Mouse (Mus musculus): ENCODE measurements around the gene Ppm1d. TPM values are rescaled to one million over a fixed set of nuclear protein-coding genes. Genes with fewer than 3 reads are reported as not detected.

The Ppm1d gene
- polyA plus RNA-seq (2014; fragmentation: Nextera tagmentation; extraction: Ambion mirVana) = 20.8 and 24.2 TPM in 2 replicates

DNA sequence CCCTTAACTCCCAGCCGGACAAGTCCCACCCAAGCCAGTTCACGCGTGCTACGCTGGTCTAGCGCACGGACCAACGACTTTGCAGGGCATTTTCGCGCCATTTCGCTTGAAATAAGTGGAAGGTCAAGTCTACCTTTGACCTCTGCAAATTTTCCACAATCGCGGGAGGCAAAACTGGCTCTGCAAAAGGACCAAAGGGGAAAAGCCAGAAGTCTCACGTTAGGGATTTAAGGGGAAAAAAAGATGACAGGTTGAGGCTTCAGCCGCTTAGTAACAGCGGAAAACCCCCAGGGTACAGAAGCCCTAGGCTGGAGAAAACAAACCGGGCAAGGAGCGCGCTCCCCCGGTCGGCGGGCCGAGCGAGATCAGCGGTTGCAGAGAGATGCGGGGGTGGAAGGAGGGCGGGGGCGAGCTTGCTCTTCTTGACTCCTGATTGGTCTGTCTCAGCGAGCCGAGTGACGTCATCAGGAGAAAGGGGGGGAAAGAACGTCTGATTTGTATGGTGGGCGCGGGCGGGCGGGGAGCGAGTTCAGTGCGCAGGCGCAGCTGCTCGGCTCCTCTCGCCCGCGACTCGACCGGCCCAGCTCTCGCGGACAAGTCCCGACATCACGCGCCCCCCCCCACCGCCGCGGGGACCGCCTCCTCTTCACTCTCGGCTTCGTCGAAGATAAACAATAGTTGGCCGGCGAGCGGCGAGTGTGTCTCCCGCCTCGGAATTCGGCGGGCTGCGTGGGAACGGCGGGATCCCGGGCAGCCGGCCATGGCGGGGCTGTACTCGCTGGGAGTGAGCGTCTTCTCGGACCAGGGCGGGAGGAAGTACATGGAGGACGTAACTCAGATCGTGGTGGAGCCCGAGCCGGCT, at the start of gene Ppm1d:
Gene Ppm1d (plus strand): TSS at position 532 of the 862 bp plus-strand sequence.
- DNase-seq (peak; percentile 100), ATAC-seq (ENCODE audit: low FRiP score, low TSS enrichment) (peak; percentile 95)
- Histone ChIP-seq H3K9me3 (ENCODE audit: control insufficient read depth, low read length) (no peaks in the 10 kb centered on the region), H3K36me3 (ENCODE audit: control insufficient read depth, insufficient read depth, low read length) (peaks cover 4% of the 10 kb centered on the region; the same call in 1 of the 2 replicates), H3K27ac (replicated peaks; ENCODE audit: low read depth, low read length) (peak within 1 kb of the TSS; percentile 89), H3K4me1 (ENCODE audit: control insufficient read depth, insufficient read depth, low read length) (peaks cover 16% of the 10 kb centered on the region), H3K4me3 (replicated peaks; ENCODE audit: low read depth, low read length) (peak within 1 kb of the TSS; percentile 91), H3K4me2 (ENCODE audit: low read length) (peak within 1 kb of the TSS; percentile 91), H3K27me3 (ENCODE audit: control insufficient read depth, insufficient read depth, low read length) (no peaks in the 10 kb centered on the region), H3K9ac (replicated peaks; ENCODE audit: low read length) (peak within 1 kb of the TSS; percentile 77)
- under 1% methylated on average over 73 of the region's 78 CpGs for WGBS

DNA sequence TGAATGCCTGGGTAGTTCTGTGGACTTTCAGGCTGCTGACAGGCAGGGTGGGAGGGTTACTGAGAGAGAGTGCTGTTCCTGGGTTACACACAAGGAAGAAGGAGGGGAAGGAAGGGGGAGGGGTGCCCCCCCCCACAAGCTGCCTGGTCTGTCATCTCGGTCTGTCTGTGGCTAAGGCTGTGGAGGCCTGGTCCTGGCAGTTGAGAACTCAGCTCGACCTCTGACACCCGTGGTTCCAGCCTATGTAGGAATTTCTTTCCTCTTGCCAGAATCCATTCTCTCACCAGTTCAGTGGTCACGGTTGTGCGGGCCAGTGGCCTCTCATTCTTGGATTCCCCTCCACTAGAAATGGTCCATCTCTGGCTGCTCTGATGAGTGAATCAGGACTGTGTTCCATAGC, 46.4 kb upstream of the Ppm1d start:
- Histone ChIP-seq H3K36me3 (ENCODE audit: control insufficient read depth, insufficient read depth, low read length) (no peaks in the 10 kb centered on the region), H3K9me3 (ENCODE audit: control insufficient read depth, low read length) (no peaks in the 10 kb centered on the region), H3K4me2 (ENCODE audit: low read length) (no peak overlapping the region), H3K9ac (replicated peaks; ENCODE audit: low read length) (no peak overlapping the region), H3K27ac (replicated peaks; ENCODE audit: low read depth, low read length) (no peak overlapping the region), H3K4me3 (replicated peaks; ENCODE audit: low read depth, low read length) (no peak overlapping the region), H3K27me3 (ENCODE audit: control insufficient read depth, insufficient read depth, low read length) (no peaks in the 10 kb centered on the region), H3K4me1 (ENCODE audit: control insufficient read depth, insufficient read depth, low read length) (no peaks in the 10 kb centered on the region)
- WGBS = 54% methylated on average over 5 of the region's 5 CpGs
- DNase-seq (no peak), ATAC-seq (ENCODE audit: low FRiP score, low TSS enrichment) (no peak)

DNA sequence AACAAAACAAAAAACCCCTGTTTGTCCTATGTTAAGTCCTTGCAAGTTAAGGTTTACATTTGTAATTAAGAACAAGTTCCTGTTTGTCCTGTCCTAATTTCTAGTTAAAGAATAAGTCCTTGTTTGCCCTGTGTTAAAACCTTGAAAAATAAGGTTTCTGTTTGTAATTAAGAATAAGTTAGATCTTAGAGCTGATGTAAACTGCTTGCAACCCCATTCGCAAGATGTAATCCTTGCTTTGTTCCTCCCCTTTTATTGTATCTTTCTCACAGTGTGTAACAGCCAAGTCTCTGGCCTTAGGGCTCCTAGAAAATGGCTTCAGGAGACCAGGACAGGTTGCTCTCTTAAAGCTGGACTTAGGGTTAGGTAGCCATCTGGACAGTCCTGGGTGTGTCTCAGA, 43.7 kb upstream of the Ppm1d start:
- Histone ChIP-seq H3K4me2 (ENCODE audit: low read length) (no peak overlapping the region), H3K27ac (replicated peaks; ENCODE audit: low read depth, low read length) (no peak overlapping the region), H3K9ac (replicated peaks; ENCODE audit: low read length) (no peak overlapping the region), H3K9me3 (ENCODE audit: control insufficient read depth, low read length) (no peaks in the 10 kb centered on the region), H3K4me3 (replicated peaks; ENCODE audit: low read depth, low read length) (no peak overlapping the region), H3K36me3 (ENCODE audit: control insufficient read depth, insufficient read depth, low read length) (no peaks in the 10 kb centered on the region), H3K4me1 (ENCODE audit: control insufficient read depth, insufficient read depth, low read length) (no peaks in the 10 kb centered on the region), H3K27me3 (ENCODE audit: control insufficient read depth, insufficient read depth, low read length) (no peaks in the 10 kb centered on the region)
- WGBS = 70% methylated on average over 1 of the region's 1 CpGs
- DNase-seq (no peak), ATAC-seq (ENCODE audit: low FRiP score, low TSS enrichment) (no peak)

DNA sequence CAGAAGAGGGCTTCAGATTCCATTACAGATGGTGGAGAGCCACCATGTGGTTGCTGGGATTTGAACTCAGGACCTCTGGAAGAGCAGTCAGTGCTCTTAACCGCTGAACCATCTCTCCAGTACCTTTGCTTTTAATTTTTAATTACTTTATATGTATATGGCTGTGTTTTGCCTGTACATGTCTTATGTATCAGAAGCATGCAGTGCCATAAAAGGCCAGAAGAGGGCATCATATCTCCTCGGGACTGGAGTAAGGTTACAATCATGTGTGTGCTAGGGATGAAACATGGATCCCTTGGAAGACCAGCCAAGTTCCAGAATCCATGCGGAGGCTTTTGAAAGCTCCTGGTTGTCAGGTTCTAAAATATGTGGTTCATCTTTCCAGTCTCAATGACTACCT, 40.4 kb upstream of the Ppm1d start:
- ATAC-seq (ENCODE audit: low FRiP score, low TSS enrichment) (no peak), DNase-seq (peak; percentile 58)
- WGBS = 56% methylated on average over 3 of the region's 3 CpGs
- no peak overlapping the region for H3K4me2 ChIP-seq (ENCODE audit: low read length)
- no peaks in the 10 kb centered on the region for H3K9me3 ChIP-seq (ENCODE audit: control insufficient read depth, low read length)
- H3K4me1 ChIP-seq (ENCODE audit: control insufficient read depth, insufficient read depth, low read length) = no peaks in the 10 kb centered on the region
- H3K27ac ChIP-seq (replicated peaks; ENCODE audit: low read depth, low read length) = no peak overlapping the region
- H3K36me3 ChIP-seq (ENCODE audit: control insufficient read depth, insufficient read depth, low read length) = no peaks in the 10 kb centered on the region
- no peaks in the 10 kb centered on the region for H3K27me3 ChIP-seq (ENCODE audit: control insufficient read depth, insufficient read depth, low read length)
- H3K9ac ChIP-seq (replicated peaks; ENCODE audit: low read length) = no peak overlapping the region
- H3K4me3 ChIP-seq (replicated peaks; ENCODE audit: low read depth, low read length) = no peak overlapping the region

DNA sequence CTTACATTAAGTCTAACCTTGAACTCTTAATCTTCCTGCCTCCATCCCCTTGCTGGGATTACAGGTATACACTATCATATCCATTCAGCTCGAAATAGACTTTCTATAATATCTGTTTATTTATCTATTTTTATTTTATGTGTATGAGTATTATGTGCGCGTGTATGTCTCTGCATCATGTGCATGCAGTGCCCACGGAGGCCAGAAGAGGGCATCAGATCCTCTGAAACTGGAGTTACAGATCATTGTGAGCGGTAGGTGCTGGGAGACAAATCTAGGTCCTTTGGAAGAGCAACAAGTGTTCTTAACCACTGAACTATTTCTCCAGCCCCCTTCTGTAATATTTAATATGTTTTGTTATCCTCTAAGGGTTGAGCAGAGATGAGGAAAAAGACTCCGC, 37.7 kb upstream of the Ppm1d start:
- no peaks in the 10 kb centered on the region for H3K27me3 ChIP-seq (ENCODE audit: control insufficient read depth, insufficient read depth, low read length)
- no peaks in the 10 kb centered on the region for H3K36me3 ChIP-seq (ENCODE audit: control insufficient read depth, insufficient read depth, low read length)
- no peaks in the 10 kb centered on the region for H3K4me1 ChIP-seq (ENCODE audit: control insufficient read depth, insufficient read depth, low read length)
- ATAC-seq (ENCODE audit: low FRiP score, low TSS enrichment) (no peak), DNase-seq (no peak)
- H3K4me3 ChIP-seq (replicated peaks; ENCODE audit: low read depth, low read length) = no peak overlapping the region
- 72% methylated on average over 6 of the region's 6 CpGs for WGBS
- no peak overlapping the region for H3K9ac ChIP-seq (replicated peaks; ENCODE audit: low read length)
- H3K9me3 ChIP-seq (ENCODE audit: control insufficient read depth, low read length) = no peaks in the 10 kb centered on the region
- H3K27ac ChIP-seq (replicated peaks; ENCODE audit: low read depth, low read length) = no peak overlapping the region
- H3K4me2 ChIP-seq (ENCODE audit: low read length) = no peak overlapping the region

DNA sequence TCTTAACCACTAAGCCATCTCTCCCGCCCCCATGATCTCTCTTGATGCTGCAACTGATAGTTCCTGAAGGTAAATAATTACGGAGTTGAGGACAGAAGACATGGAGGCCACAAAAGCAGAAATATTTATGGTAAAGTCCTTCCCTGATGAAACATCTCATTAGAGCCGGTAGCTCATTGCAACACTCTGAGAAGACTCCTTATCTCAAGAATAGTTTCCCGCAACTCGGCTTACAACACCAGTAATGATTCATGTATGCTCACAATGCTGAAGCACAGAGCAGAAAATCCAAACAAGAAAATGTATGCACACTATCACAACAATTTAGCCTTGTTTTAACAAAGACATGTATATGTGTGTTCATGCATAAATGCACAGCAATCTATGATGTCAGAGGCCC, 35.9 kb upstream of the Ppm1d start:
- Histone ChIP-seq H3K9me3 (ENCODE audit: control insufficient read depth, low read length) (no peaks in the 10 kb centered on the region), H3K27ac (replicated peaks; ENCODE audit: low read depth, low read length) (no peak overlapping the region), H3K4me2 (ENCODE audit: low read length) (no peak overlapping the region), H3K9ac (replicated peaks; ENCODE audit: low read length) (no peak overlapping the region), H3K27me3 (ENCODE audit: control insufficient read depth, insufficient read depth, low read length) (no peaks in the 10 kb centered on the region), H3K4me3 (replicated peaks; ENCODE audit: low read depth, low read length) (no peak overlapping the region), H3K36me3 (ENCODE audit: control insufficient read depth, insufficient read depth, low read length) (no peaks in the 10 kb centered on the region), H3K4me1 (ENCODE audit: control insufficient read depth, insufficient read depth, low read length) (no peaks in the 10 kb centered on the region)
- WGBS = 94% methylated on average over 5 of the region's 5 CpGs
- ATAC-seq (ENCODE audit: low FRiP score, low TSS enrichment) = no peak
- DNase-seq = no peak

DNA sequence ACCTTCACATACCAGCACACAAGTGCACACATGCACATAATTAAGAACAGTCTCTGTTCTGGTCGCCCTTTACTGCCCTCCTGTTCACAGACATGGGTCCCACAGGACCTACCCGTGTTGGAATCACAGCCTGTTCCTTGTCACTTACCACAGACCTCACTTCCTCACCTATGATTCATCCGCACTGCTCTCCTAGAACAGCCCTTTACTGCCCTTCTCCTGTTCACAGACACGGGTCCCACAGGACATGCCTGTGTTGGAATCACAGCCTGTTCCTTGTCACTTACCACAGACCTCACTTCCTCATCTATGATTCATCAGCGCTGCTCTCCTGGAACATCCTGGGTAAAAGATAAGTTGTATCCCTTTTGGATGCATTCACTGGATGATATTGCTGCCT, 33.4 kb upstream of the Ppm1d start:
- no peak overlapping the region for H3K9ac ChIP-seq (replicated peaks; ENCODE audit: low read length)
- H3K27me3 ChIP-seq (ENCODE audit: control insufficient read depth, insufficient read depth, low read length) = no peaks in the 10 kb centered on the region
- ATAC-seq (ENCODE audit: low FRiP score, low TSS enrichment) = no peak
- no peaks in the 10 kb centered on the region for H3K4me1 ChIP-seq (ENCODE audit: control insufficient read depth, insufficient read depth, low read length)
- no peak overlapping the region for H3K4me3 ChIP-seq (replicated peaks; ENCODE audit: low read depth, low read length)
- no peak for DNase-seq
- H3K9me3 ChIP-seq (ENCODE audit: control insufficient read depth, low read length) = no peaks in the 10 kb centered on the region
- H3K27ac ChIP-seq (replicated peaks; ENCODE audit: low read depth, low read length) = no peak overlapping the region
- H3K4me2 ChIP-seq (ENCODE audit: low read length) = no peak overlapping the region
- 70% methylated on average over 5 of the region's 5 CpGs for WGBS
- no peaks in the 10 kb centered on the region for H3K36me3 ChIP-seq (ENCODE audit: control insufficient read depth, insufficient read depth, low read length)

DNA sequence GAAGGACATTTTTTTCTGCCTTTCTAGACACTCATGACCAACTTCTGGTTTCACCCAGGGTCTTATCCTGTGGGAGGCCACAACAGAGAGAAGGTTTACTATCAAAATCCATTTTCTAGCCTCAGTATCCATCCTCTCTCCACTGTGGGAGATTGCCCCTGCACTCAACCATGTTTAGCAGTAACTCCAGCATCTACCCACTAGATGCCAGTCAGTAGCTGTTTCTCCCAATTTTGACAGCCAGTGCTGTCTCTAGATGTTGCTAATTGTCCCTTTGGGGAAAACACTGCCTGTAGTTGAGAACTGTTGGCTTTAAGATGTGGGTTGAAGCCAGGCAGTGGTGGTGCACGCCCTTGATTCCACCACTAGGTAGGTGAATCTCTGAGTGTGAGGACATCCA, 32.9 kb upstream of the Ppm1d start:
- WGBS = 81% methylated on average over 1 of the region's 1 CpGs

DNA sequence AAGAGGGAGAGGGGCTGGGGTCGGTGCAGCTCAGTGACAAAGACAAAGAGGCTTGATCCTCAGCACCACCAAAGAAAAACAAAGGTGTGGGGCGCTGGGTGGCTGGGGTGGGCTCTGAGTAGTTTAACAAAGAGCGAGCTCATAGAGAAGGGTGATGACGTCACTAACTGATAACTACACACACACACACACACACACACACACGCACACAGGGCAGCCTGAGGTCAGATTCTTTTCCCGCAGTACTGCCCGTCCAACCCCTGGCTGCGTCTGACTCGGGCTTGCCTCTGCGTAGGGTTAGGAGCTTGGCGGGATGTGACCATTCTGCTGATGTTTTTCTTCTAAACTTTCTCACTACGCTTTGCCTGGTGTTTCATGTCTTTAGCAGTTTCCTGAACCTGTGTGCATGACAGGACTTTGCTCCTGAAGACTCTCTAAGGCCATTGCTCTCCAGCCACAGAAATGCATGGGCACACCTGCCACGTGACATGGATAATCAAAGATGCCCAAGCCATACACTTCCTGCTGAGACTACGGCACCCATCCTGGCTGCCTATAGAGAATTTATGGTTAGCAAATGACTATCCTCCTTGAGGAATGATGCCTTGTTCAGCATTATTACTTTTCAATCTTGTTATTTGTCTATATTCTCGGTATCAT, 29.7 kb upstream of the Ppm1d start:
- H3K9me3 ChIP-seq (ENCODE audit: control insufficient read depth, low read length) = no peaks in the 10 kb centered on the region
- no peak overlapping the region for H3K9ac ChIP-seq (replicated peaks; ENCODE audit: low read length)
- ATAC-seq (ENCODE audit: low FRiP score, low TSS enrichment) (no peak), DNase-seq (no peak)
- H3K36me3 ChIP-seq (ENCODE audit: control insufficient read depth, insufficient read depth, low read length) = no peaks in the 10 kb centered on the region
- no peaks in the 10 kb centered on the region for H3K27me3 ChIP-seq (ENCODE audit: control insufficient read depth, insufficient read depth, low read length)
- no peak overlapping the region for H3K4me2 ChIP-seq (ENCODE audit: low read length)
- H3K4me3 ChIP-seq (replicated peaks; ENCODE audit: low read depth, low read length) = no peak overlapping the region
- no peak overlapping the region for H3K27ac ChIP-seq (replicated peaks; ENCODE audit: low read depth, low read length)
- H3K4me1 ChIP-seq (ENCODE audit: control insufficient read depth, insufficient read depth, low read length) = no peaks in the 10 kb centered on the region
- 76% methylated on average over 15 of the region's 15 CpGs for WGBS

More for the DNA sequence above, 32.9 kb upstream of the Ppm1d start:
- H3K27me3 ChIP-seq (ENCODE audit: control insufficient read depth, insufficient read depth, low read length) = no peaks in the 10 kb centered on the region
- no peak overlapping the region for H3K27ac ChIP-seq (replicated peaks; ENCODE audit: low read depth, low read length)
- DNase-seq = no peak
- no peak overlapping the region for H3K4me3 ChIP-seq (replicated peaks; ENCODE audit: low read depth, low read length)
- H3K4me1 ChIP-seq (ENCODE audit: control insufficient read depth, insufficient read depth, low read length) = no peaks in the 10 kb centered on the region
- no peaks in the 10 kb centered on the region for H3K36me3 ChIP-seq (ENCODE audit: control insufficient read depth, insufficient read depth, low read length)
- no peaks in the 10 kb centered on the region for H3K9me3 ChIP-seq (ENCODE audit: control insufficient read depth, low read length)
- H3K4me2 ChIP-seq (ENCODE audit: low read length) = no peak overlapping the region
- no peak for ATAC-seq (ENCODE audit: low FRiP score, low TSS enrichment)
- no peak overlapping the region for H3K9ac ChIP-seq (replicated peaks; ENCODE audit: low read length)

Data from midbrain, embryonic 14.5 days (tissue).